Mouse (Mus musculus): ENCODE data around the gene Ccnt1. TPM values are rescaled to one million over a fixed set of nuclear protein-coding genes. Genes with fewer than 3 reads are reported as not detected.

Gene Ccnt1
- polyA plus RNA-seq, 1 experiment from 2014 or later, result 60.7 TPM

DNA sequence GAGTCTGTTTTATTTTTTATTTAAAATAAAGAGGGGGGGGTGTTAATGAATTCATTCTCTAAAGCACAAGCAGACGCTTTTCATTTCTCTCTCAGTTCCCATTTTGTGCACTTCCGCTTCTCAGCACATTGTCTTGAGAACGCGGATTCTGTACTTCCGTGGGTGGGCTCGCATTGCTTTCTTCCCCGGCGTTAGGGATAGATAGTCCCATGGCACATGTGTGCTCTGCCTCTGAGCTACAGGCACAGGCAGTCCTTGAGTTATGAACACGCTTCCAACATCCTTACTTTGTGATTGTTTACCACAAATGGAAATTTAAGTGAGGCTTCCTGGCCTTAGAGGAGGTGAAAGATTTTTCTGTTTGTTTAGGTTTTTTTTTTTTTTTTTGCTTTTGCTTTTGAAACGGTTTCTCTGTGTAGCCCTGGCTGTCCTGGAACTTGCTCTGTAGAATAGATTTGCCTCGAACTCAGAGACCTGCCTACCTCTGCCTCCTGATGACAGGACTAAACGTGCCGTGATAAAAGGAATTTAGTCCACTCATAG is 59.3 kb downstream of the Ccnt1 start:
- WGBS, result 84% methylated on average over 13 of the region's 13 CpGs
- Histone ChIP-seq H3K4me1 (peaks cover 16% of the 10 kb centered on the region), H3K27me3 (ENCODE audit: low read depth, poor library complexity, severe bottlenecking) (no peaks in the 10 kb centered on the region), H3K9me3 (replicated peaks) (no peaks in the 10 kb centered on the region), H3K27ac (no peak overlapping the region), H3K4me3 (no peak overlapping the region), H3K36me3 (no peaks in the 10 kb centered on the region)
- DNase-seq (ENCODE audit: low spot score), result no peak

DNA sequence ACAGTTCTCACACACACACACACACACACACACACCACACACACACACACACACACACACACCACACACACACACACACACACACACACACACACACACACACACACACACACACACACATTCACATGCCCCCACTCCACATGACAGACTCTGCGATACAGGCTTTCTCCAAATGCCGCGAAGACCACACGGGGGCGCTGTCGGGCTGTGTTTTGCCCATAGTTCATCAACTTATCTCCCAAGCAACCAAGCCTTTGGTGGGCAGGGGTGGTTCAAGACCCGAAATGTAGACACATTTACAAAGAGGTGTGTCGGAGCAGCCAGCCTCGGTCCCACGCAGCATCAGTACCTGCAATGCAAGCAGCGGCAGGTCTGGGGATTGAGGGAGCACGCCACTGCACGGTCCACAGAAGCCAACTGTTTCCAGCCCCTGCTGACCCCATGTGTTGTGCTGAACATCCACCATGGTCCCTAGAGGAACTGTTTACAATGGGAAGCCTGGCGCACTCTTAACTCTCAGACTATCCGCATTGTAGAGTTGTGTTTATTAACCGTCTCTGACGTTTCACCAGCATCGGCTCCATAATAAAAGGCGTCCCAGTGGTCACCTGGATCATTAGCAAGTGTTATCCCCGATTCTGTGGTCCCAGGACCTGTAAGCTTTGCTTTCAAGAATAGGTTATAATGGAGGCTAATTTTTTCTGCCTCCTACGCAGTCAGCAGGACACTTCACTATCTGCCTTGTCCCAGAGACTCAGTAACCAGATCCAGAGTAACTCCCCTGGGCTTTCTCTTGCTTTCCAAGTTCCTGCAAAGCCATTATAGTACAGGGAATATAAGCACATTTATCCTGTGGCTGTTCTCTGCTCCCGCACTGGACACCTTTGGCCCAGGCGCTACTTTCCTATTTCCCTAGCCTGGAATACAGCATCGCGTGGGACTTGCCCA is 60.0 kb downstream of the Ccnt1 start:
- Histone ChIP-seq H3K4me1 (peaks cover 16% of the 10 kb centered on the region), H3K9me3 (replicated peaks) (no peaks in the 10 kb centered on the region), H3K4me3 (peak overlapping the region; percentile 39), H3K27me3 (ENCODE audit: low read depth, poor library complexity, severe bottlenecking) (peaks cover under 1% of the 10 kb centered on the region; the same call in 1 of the 2 replicates), H3K27ac (no peak overlapping the region), H3K36me3 (no peaks in the 10 kb centered on the region)
- DNase-seq (ENCODE audit: low spot score), result peak; percentile 89
- WGBS, result 34% methylated on average over 25 of the region's 25 CpGs

- Histone ChIP-seq H3K4me3 (no peak overlapping the region), H3K27ac (no peak overlapping the region), H3K4me1 (peaks cover 19% of the 10 kb centered on the region), H3K27me3 (ENCODE audit: low read depth, poor library complexity, severe bottlenecking) (peaks cover 3% of the 10 kb centered on the region; the same call in 1 of the 2 replicates), H3K36me3 (no peaks in the 10 kb centered on the region), H3K9me3 (replicated peaks) (no peaks in the 10 kb centered on the region)
- no peak for DNase-seq (ENCODE audit: low spot score)
- 63% methylated on average over 2 of the region's 2 CpGs for WGBS
These were observed 61.3 kb downstream of the Ccnt1 start for GRCm38 (mm10) chr15:98509387-98509786.

- WGBS, result 87% methylated on average over 6 of the region's 6 CpGs
- DNase-seq (ENCODE audit: low spot score), result no peak
These were observed 63.4 kb downstream of the Ccnt1 start for GRCm38 (mm10) chr15:98507321-98507720.

DNA sequence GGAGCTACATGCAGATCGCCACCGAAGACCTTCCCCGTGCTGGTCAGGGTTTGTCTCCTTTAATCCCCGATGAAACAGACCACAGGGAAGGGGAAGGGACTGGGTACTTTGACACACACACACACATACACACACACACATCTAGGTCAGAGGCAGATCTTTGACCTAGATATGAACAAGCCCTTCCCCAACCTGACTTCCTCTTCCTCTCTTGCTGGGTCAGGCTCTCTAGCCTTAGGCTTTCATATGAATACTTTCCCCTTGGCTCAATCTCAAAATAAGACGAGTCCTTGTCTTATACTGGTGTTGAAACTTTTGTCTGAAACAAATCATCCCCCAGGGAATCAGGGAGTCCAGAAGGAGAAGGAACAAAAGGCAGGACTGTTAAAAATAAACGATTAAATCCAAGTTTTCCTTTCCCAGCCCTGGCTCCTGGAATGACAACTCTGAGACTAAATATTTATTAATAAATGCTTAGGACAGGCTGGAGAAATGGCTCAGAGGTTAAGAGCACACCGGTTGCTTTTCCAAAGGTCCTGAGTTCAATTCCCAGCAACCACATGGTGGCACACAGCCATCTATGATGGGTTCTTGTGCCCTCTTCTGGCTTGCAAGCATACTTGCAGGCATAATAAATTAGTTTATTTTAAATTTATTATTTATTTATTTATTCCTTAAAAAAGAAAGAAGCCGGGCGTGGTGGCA is 64.3 kb downstream of the Ccnt1 start:
- H3K27me3 ChIP-seq (ENCODE audit: low read depth, poor library complexity, severe bottlenecking), result peaks cover 3% of the 10 kb centered on the region; the same call in 1 of the 2 replicates
- peaks cover 12% of the 10 kb centered on the region for H3K4me1 ChIP-seq
- DNase-seq (ENCODE audit: low spot score), result no peak
- H3K36me3 ChIP-seq, result no peaks in the 10 kb centered on the region
- no peaks in the 10 kb centered on the region for H3K9me3 ChIP-seq (replicated peaks)
- no peak overlapping the region for H3K4me3 ChIP-seq
- 90% methylated on average over 9 of the region's 9 CpGs for WGBS
- no peak overlapping the region for H3K27ac ChIP-seq

More at GRCm38 (mm10) chr15:98507321-98507720, 63.4 kb downstream of the Ccnt1 start:
- Histone ChIP-seq H3K36me3 (no peaks in the 10 kb centered on the region), H3K27me3 (ENCODE audit: low read depth, poor library complexity, severe bottlenecking) (peaks cover 3% of the 10 kb centered on the region; the same call in 1 of the 2 replicates), H3K4me1 (peaks cover 12% of the 10 kb centered on the region), H3K4me3 (no peak overlapping the region), H3K9me3 (replicated peaks) (no peaks in the 10 kb centered on the region), H3K27ac (no peak overlapping the region)

DNA sequence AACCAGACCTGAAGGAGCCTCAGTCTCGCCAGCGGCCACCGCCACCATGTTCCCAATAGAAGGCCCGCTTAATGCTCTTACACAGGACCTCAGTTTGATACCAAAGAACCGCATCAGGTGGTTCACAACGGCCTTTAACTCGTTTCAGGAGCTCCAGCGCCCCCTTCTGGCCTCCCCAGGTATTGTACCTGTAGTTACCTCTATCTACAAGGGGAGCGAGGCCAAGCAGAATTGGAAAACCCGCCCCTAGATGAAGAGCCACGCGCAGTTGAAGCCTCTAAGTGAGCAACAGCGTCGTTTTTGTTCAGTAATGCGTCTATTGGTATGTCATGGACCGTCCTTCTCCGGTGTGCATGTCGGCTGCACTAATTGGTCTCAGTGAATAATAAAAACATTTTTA is 66.2 kb downstream of the Ccnt1 start:
- H3K4me3 ChIP-seq, result no peak overlapping the region
- WGBS, result 16% methylated on average over 18 of the region's 18 CpGs
- peaks cover 4% of the 10 kb centered on the region; the same call in 1 of the 2 replicates for H3K4me1 ChIP-seq
- no peaks in the 10 kb centered on the region for H3K36me3 ChIP-seq
- no peak overlapping the region for H3K27ac ChIP-seq
- DNase-seq (ENCODE audit: low spot score), result peak; percentile 86
- peaks cover 3% of the 10 kb centered on the region; the same call in 1 of the 2 replicates for H3K27me3 ChIP-seq (ENCODE audit: low read depth, poor library complexity, severe bottlenecking)
- H3K9me3 ChIP-seq (replicated peaks), result no peaks in the 10 kb centered on the region

GRCm38 (mm10) chr15:98503317-98503716 is 67.4 kb downstream of the Ccnt1 start:
- WGBS, result 84% methylated on average over 3 of the region's 3 CpGs
- no peak for DNase-seq (ENCODE audit: low spot score)

DNA sequence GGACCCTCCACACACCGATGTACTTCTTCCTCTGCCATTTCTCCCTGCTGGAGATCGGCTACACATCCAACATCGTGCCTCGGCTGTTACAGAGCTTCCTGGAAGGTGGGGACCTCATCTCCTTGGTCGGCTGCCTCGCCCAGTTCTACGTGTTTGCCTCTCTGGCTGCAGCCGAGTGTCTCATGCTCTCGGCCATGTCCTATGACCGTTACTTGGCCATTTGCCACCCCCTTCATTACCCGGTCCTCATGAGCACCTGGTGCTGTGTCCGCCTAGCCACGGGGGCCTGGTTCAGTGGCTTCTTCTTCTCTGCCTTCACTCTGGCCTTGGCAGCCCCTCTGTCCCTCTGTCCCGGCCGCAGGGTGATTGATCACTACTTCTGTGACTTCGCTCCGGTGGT is 73.1 kb downstream of the Ccnt1 start:
- Histone ChIP-seq H3K27me3 (ENCODE audit: low read depth, poor library complexity, severe bottlenecking) (no peaks in the 10 kb centered on the region), H3K27ac (no peak overlapping the region), H3K4me3 (no peak overlapping the region), H3K9me3 (replicated peaks) (no peaks in the 10 kb centered on the region), H3K36me3 (no peaks in the 10 kb centered on the region), H3K4me1 (no peaks in the 10 kb centered on the region; the same call in 1 of the 2 replicates)
- no peak for DNase-seq (ENCODE audit: low spot score)
- WGBS, result 86% methylated on average over 17 of the region's 17 CpGs

More at GRCm38 (mm10) chr15:98503317-98503716, 67.4 kb downstream of the Ccnt1 start:
- H3K9me3 ChIP-seq (replicated peaks), result no peaks in the 10 kb centered on the region
- no peak overlapping the region for H3K27ac ChIP-seq
- peaks cover 4% of the 10 kb centered on the region; the same call in 1 of the 2 replicates for H3K4me1 ChIP-seq
- no peak overlapping the region for H3K4me3 ChIP-seq
- H3K36me3 ChIP-seq, result no peaks in the 10 kb centered on the region
- H3K27me3 ChIP-seq (ENCODE audit: low read depth, poor library complexity, severe bottlenecking), result peaks cover 3% of the 10 kb centered on the region; the same call in 1 of the 2 replicates

DNA sequence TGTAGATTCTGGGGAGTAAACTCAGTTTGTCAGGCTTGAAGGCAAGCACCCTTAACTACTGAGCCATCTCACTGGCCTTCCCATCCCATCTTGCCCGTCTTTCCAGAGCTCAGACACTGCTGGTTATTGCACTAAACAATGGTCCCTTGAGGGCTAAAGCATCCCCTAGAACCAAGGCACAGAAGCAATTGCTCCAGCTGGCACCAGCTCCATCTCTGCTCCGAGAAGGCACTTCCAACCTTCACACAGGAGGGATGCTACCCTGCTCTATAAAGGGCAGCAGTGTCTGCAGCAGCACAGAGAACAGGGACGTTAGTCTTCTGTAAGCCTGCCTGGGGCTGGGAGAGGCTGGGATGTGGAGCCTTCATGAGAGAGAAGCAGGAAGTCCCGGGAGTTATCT is 78.6 kb downstream of the Ccnt1 start, which contains the start of gene Olfr279:
Olfr279 (plus strand) TSS at position 301 of the 400 bp plus-strand sequence.
- no peaks in the 10 kb centered on the region for H3K9me3 ChIP-seq (replicated peaks)
- H3K4me1 ChIP-seq, result no peaks in the 10 kb centered on the region
- H3K4me3 ChIP-seq, result no peak within 1 kb of the TSS
- H3K36me3 ChIP-seq, result no peaks in the 10 kb centered on the region
- 75% methylated on average over 4 of the region's 4 CpGs for WGBS
- no peak within 1 kb of the TSS for H3K27ac ChIP-seq
- no peak for DNase-seq (ENCODE audit: low spot score)
- no peaks in the 10 kb centered on the region for H3K27me3 ChIP-seq (ENCODE audit: low read depth, poor library complexity, severe bottlenecking)

- Histone ChIP-seq H3K27me3 (ENCODE audit: low read depth, poor library complexity, severe bottlenecking) (no peaks in the 10 kb centered on the region), H3K4me3 (no peak overlapping the region), H3K27ac (no peak overlapping the region), H3K4me1 (no peaks in the 10 kb centered on the region), H3K36me3 (no peaks in the 10 kb centered on the region), H3K9me3 (replicated peaks) (no peaks in the 10 kb centered on the region)
- no peak for DNase-seq (ENCODE audit: low spot score)
- whole genome bisulfite sequencing, result 90% methylated on average over 2 of the region's 2 CpGs
These were observed 79.4 kb downstream of the Ccnt1 start for GRCm38 (mm10) chr15:98491332-98491731.
